Mouse (Mus musculus): ENCODE data around the gene Pin1rt1.

DNA sequence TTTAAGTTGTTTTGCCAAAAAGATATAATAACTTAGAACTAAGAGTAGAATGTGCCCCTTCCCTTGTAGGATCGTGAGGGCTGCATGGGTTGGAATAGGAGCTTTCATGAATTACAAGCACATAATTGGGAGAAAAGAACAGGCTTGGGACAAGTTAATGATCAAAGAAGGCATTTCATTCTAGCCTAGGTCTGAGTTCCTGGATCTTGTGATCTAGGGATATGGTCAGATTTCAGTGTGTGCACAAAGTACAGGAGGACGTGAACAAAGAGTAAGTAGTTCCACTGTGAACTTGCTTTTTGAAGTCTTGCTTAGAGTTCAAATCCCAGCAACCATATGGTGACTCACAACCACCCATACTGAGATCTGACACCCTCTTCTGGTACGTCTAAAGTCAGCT, 38.9 kb downstream of the Pin1rt1 start:
- TF ChIP-seq EP300 (IDR thresholded peaks at IDR 0.05; ENCODE audit: low read depth in 1 of 2, low read length in 2 of 2) (no peak), POLR2A (IDR thresholded peaks at IDR 0.05; ENCODE audit: control insufficient read depth in 1 of 2, insufficient read depth in 1 of 2, low read depth in 1 of 2, low read length in 2 of 2, poor library complexity in 1 of 2) (no peak)
